Mouse (Mus musculus): Measurements from ENCODE around the gene Krtap12-1.
"Not testable (repeated sequence)": the region's sequence is repeated elsewhere in the genome, so short reads cannot be mapped to it uniquely, and the experiment has no call there.

Krtap12-1 gene

GRCm38 (mm10) chr10:77750686-77751085, 30.3 kb downstream of the Krtap12-1 start:
- not testable (repeated sequence) for DNase-seq

GRCm38 (mm10) chr10:77751254-77751653, 30.9 kb downstream of the Krtap12-1 start, which contains the start of gene Gm9736:
Gm9736 (minus strand) TSS chr10:77751354.
- DNase-seq: not testable (repeated sequence)

DNA sequence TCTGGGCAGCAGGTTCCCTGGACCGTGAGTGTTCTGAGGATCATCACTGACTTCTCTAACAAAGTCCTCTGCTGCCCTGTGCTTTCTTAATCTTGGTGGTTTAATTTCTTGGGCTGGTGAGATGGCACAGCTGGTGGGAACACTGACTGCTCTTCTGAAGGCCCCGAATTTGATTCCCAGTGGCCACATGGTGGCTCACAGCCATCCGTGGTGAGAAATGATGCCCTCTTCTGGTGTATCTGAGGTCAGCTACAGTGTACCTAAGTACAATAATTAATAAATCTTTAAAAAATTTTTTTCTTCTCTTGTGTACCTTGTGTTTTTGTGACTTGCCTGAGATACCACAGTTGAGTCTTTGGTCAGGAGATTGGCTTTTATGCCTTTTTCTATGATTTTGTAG, 31.9 kb downstream of the Krtap12-1 start:
- not testable (repeated sequence) for DNase-seq

- no peak for DNase-seq
These were observed 33.0 kb downstream of the Krtap12-1 start for GRCm38 (mm10) chr10:77753448-77753847.

DNA sequence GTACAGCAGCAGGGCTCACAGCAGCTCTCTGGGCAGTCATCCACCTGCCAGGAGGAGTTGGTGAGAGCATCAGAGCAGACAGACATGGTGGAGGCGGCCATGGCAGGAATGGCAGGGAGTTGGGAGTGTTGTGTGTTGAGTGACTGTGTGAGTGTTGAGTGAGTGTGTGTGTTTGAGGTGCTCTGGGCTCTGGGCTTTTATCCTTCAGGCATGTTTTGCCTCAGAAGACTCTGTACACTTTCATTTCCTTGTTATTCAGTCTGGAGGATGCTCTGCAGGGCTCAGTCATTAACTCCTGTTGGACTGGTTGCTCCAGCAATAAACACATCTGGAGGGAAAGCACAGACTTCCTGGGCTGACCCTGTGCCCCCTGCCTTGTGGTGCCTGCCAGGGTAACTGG, 39.2 kb downstream of the Krtap12-1 start, which contains the start of gene Gm3233:
Gene Gm3233 (minus strand): TSS at position 101 of the 400 bp plus-strand sequence.
- DNase-seq: not testable (repeated sequence)

DNA sequence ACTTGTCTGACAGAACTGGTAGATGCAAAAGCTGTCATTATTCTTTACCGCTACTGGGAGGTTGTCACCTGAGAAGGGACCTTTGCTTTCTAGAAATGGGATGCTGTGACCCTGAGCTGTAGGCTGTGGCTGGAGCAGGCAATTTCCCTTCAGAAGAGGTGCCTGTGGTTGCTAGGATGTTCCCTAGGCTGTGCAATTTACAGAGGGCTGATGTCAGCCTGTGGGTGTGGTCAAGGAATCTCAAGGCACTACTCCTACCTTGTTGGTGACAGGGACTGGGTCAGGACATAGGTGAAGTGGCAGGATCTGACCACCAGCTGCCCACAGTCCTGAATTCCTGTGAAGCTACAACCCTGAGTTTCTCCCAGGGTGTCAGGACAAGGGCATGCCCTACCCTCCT, 49.3 kb downstream of the Krtap12-1 start:
- no peak for DNase-seq
